Mouse (Mus musculus) midbrain, embryonic 11.5 days (tissue): Measurements from ENCODE around the gene Gm2022. TPM values are rescaled to one million over a fixed set of nuclear protein-coding genes. Genes with fewer than 3 reads are reported as not detected.
"Not testable (repeated sequence)": the region's sequence is repeated elsewhere in the genome, so short reads cannot be mapped to it uniquely, and the experiment has no call there.

Source experiments
- ATAC-seq: fragments of 200-750 bp; cut with Nextera tagmentation; 2 replicates; pipeline ENCODE4 v1.8.0; 2017; ENCODE audit warnings: moderate TSS enrichment, moderate library complexity; ENCODE audit not compliant: low FRiP score
- DNase-seq: peaks from one replicate; pipeline ENCODE4 v3.0.0; 2015; ENCODE audit warnings: low spot score; ENCODE audit errors: missing footprints
- H3K27ac ChIP-seq: fragments of 300-500 bp; sonication (generic); 2 replicates; pipeline ENCODE4 v1.5.1; 2014; ENCODE audit warnings: low read depth, low read length
- H3K27me3 ChIP-seq: fragments of 300-500 bp; sonication (generic); 2 replicates; pipeline ENCODE4 v1.6.1; 2014; ENCODE audit warnings: mild to moderate bottlenecking, low read length, moderate library complexity, mixed read lengths; ENCODE audit not compliant: control insufficient read depth, insufficient read depth
- H3K36me3 ChIP-seq: fragments of 300-500 bp; sonication (generic); 2 replicates; pipeline ENCODE4 v1.6.1; 2014; ENCODE audit warnings: mild to moderate bottlenecking, low read length, moderate library complexity, mixed read lengths; ENCODE audit not compliant: control insufficient read depth, insufficient read depth
- H3K4me1 ChIP-seq: fragments of 300-500 bp; sonication (generic); 2 replicates; pipeline ENCODE4 v1.6.1; 2014; ENCODE audit warnings: low read length; ENCODE audit not compliant: control insufficient read depth, insufficient read depth
- H3K4me2 ChIP-seq: fragments of 300-500 bp; sonication (generic); 2 replicates; pipeline ENCODE4 v1.6.1; 2014; ENCODE audit warnings: mild to moderate bottlenecking, moderate library complexity
- H3K4me3 ChIP-seq: fragments of 300-500 bp; sonication (generic); 2 replicates; pipeline ENCODE4 v1.5.1; 2014; ENCODE audit warnings: low read depth, low read length
- H3K9ac ChIP-seq: fragments of 300-500 bp; sonication (generic); 2 replicates; pipeline ENCODE4 v1.6.1; 2014; ENCODE audit warnings: low read length
- H3K9me3 ChIP-seq: fragments of 300-500 bp; sonication (generic); 2 replicates; pipeline ENCODE4 v1.6.1; 2016; ENCODE audit warnings: low read length; ENCODE audit not compliant: control insufficient read depth
- WGBS: fragments of 180-500 bp; shearing (Covaris S2); extraction: QIAGEN DNeasy Blood & Tissue Kit; methylation state at CpG from one replicate; pipeline ENCODE4 v1.1.7; 2014; 5-methylcytosine and 5-hydroxymethylcytosine counted together
- polyA plus RNA-seq: library from polyadenylated mRNA; unstranded; fragments of >200 nt; fragmentation: Nextera tagmentation; extraction: Ambion mirVana; gene quantifications from 2 replicates; pipeline ENCODE4 v1.2.1, GENCODE M21; 2014

Gene Gm2022
- not detected in 2 replicates for polyA plus RNA-seq

DNA sequence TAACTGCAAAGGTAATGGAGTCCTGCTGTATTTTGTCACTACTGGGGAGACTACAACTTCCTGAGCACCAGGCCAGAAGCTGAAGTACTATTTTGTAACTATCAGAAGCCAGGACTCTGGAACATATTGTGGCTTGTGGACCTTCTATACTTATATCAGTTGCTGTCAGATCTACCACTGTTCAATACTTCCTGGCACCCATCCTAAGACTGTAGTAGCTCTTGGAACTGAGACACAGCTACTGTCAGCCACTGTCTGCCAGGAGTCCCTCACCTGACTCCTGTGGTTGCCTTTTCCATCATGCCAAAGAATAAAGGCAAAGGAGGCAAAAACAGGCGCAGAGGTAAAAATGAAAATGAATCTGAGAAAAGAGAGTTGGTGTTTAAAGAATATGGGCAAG lies at the start of gene Gm2022:
Gene Gm2022, plus strand, starts transcription at position 301 of the 400 bp plus-strand sequence.
- H3K27me3 ChIP-seq, H3K36me3 ChIP-seq, H3K4me3 ChIP-seq, H3K4me2 ChIP-seq, H3K4me1 ChIP-seq, H3K9me3 ChIP-seq, H3K27ac ChIP-seq, ATAC-seq, H3K9ac ChIP-seq, DNase-seq: not testable (repeated sequence)
- 100% methylated on average over 1 of the region's 1 CpGs for WGBS

DNA sequence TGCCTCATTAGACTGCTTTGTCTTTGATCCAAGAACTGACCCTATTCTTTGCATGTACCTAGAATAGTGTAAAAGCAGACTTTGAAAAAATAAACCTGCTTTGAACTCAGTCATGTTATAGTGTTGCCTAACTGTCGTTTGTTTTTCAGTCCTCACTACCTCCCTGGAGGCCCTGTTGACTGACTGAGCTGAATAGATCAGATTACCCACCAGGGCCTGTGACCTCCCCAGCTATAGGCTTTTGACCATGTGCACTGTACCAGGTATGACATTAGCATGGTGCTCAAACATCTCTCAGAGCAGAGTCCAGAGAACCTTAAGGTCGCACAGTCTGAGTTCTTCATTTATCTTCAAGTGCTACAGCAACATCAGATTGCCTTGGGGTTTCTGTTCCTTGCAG lies 44.5 kb upstream of the Gm2022 start:
- H3K4me2 ChIP-seq, H3K9me3 ChIP-seq, H3K27ac ChIP-seq, H3K27me3 ChIP-seq, H3K4me1 ChIP-seq, H3K36me3 ChIP-seq, ATAC-seq, H3K9ac ChIP-seq, H3K4me3 ChIP-seq, DNase-seq: not testable (repeated sequence)
- WGBS, result no CpG with 5 or more reads among the region's 2 CpGs

DNA sequence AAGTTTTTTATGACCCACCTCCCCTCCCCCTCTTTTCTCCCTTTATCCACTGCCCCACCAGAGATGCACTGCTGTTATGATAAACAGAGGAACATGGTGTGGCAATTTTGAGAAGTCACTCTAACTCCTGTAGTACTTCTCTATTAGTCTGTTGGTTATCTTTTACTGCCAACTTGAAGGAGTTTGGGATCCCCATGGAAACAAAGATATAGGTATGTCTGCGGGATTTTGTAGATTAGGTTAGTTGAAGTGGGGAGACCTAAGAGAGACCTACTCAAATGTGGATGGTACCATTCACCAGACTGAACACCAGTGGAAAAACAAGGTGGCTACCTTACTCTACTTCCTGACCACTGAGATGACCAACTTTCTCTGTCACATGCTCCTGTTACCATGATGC lies 39.1 kb upstream of the Gm2022 start:
- H3K36me3 ChIP-seq, H3K4me3 ChIP-seq, H3K9ac ChIP-seq, ATAC-seq, H3K4me1 ChIP-seq, H3K27me3 ChIP-seq, H3K27ac ChIP-seq, H3K4me2 ChIP-seq, H3K9me3 ChIP-seq, DNase-seq: not testable (repeated sequence)
- WGBS, result 79% methylated on average over 1 of the region's 1 CpGs

DNA sequence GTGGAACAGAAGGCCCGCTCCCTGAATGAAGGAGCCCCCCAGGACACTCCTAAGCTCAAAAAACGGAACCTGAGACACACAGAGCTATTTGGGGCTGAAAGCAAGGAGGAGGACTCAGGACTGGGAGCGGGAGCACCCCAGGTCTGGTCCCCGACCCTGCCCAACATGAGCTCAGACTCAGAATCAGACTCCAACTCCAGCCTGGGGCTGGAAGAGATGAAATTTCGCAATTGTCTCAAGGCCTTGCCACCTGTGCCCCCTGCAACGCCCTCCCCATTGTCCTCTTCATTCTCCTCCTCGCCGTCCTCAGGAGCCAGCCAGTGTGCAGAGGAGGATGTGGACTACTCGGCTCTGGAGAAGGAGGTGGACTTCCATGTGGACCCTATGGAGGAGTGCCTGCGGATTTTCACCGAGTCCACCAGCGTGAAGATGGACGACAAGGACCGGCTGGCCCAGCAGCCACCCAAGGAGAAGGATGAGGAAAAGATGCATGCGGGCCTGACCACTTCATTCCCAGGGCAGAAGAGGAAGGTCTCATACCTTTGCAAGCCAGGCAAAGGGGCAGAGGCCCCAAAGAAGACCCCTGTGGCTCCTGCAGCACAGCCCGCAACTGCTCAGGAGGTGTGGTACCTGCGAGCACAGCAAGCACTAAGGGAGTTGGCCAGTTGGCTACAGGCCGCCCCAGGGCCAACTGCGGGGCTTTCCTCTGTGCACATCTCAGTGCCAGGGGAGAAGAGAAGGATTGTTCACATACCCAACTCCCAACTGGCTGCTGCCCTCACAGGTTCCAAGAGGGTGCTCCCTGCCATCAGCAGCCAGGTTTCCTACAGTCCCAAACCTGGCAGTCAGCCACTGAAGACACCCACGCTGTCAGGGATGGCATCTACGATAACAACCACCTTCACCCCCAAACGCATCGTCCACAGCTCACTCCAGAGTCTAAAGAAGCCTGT lies 33.2 kb upstream of the Gm2022 start:
- H3K4me1 ChIP-seq, H3K27ac ChIP-seq, ATAC-seq, H3K36me3 ChIP-seq, DNase-seq, H3K9me3 ChIP-seq, H3K9ac ChIP-seq, H3K4me3 ChIP-seq, H3K27me3 ChIP-seq, H3K4me2 ChIP-seq: not testable (repeated sequence)
- 82% methylated on average over 23 of the region's 23 CpGs for WGBS

DNA sequence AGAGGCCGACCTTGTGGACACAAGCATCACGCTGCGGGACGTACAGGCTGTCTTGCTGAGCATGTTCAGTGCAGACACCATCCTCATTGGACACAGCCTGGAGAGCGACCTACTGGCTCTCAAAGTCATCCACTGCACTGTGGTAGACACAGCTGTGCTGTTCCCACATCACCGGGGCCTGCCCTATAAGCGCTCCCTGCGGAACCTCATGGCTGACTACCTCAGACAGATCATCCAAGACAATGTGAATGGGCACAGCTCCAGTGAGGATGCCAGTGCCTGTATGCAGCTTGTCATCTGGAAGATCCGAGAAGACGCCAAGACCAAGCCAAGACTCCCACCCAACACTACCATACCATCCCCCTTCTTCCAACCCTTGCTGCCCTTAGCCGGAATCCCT lies 31.5 kb upstream of the Gm2022 start:
- 95% methylated on average over 7 of the region's 11 CpGs for WGBS
- H3K27ac ChIP-seq, H3K36me3 ChIP-seq, H3K4me1 ChIP-seq, DNase-seq, H3K4me2 ChIP-seq, H3K4me3 ChIP-seq, H3K9me3 ChIP-seq, H3K9ac ChIP-seq, H3K27me3 ChIP-seq: not testable (repeated sequence)
- ATAC-seq, result peak; percentile 34; the same call in 1 of the 2 replicates

DNA sequence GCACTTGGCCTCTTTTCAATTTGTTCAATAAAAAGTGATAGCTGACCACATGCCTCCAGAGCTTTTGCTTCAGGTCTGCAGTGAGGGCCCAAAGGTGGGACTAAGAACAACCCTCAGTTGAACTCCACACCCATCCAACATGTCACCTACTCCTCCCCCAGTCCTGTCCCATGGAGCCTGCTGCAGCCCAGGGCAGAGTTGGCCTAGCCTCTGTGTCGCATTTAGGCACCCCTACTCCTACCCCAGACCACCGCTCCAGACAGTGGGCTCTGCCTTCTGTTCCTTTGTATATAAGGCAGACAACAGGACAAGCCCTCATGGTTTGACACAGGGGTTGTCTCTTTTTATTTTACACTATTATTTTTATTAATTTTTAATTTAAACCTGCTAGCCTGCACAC lies 31.1 kb upstream of the Gm2022 start:
- not testable (repeated sequence) for H3K4me2 ChIP-seq, H3K9ac ChIP-seq, H3K4me1 ChIP-seq, H3K36me3 ChIP-seq, H3K27me3 ChIP-seq, H3K9me3 ChIP-seq, DNase-seq, H3K4me3 ChIP-seq, H3K27ac ChIP-seq
- 85% methylated on average over 2 of the region's 2 CpGs for WGBS
- peak; percentile 47; the same call in 1 of the 2 replicates for ATAC-seq

GRCm38 (mm10) chr12:87873772-87874171 lies 21.4 kb upstream of the Gm2022 start, which contains the start of gene Gm2016:
Gene Gm2016, plus strand, starts transcription at chr12:87874072.
- not testable (repeated sequence) for DNase-seq, H3K27me3 ChIP-seq, ATAC-seq, H3K4me2 ChIP-seq, H3K4me1 ChIP-seq, H3K9ac ChIP-seq, H3K4me3 ChIP-seq, H3K9me3 ChIP-seq, H3K27ac ChIP-seq, H3K36me3 ChIP-seq
- 87% methylated on average over 5 of the region's 5 CpGs for WGBS

- not testable (repeated sequence) for H3K27me3 ChIP-seq
Observed at GRCm38 (mm10) chr12:87919721-87920120, 24.6 kb downstream of the Gm2022 start, which contains the start of gene Gm2035. Gene Gm2035, minus strand, starts transcription at chr12:87919857.

More at GRCm38 (mm10) chr12:87919721-87920120, 24.6 kb downstream of the Gm2022 start, which contains the start of gene Gm2035:
- not testable (repeated sequence) for H3K9ac ChIP-seq, H3K9me3 ChIP-seq, H3K4me1 ChIP-seq, DNase-seq, H3K4me3 ChIP-seq, H3K27ac ChIP-seq, ATAC-seq, H3K36me3 ChIP-seq, H3K4me2 ChIP-seq
- WGBS, result 88% methylated on average over 2 of the region's 2 CpGs
